Mouse (Mus musculus) liver, postnatal 0 days (tissue): Measurements from ENCODE around the gene Pip5kl1.

ENCODE experiments used
- CTCF ChIP-seq: sonication (generic); IDR thresholded peaks from 2 replicates; pipeline ENCODE4 v1.5.1; 2016; ENCODE audit warnings: antibody characterized with exemption, low read depth
- EP300 ChIP-seq: IDR thresholded peaks from 2 replicates; pipeline ENCODE4 v1.6.1; 2016; ENCODE audit warnings: antibody characterized with exemption, low read depth, mild to moderate bottlenecking

GRCm38 (mm10) chr2:32547380-32547779, 27.2 kb upstream of the Pip5kl1 start:
- TF ChIP-seq CTCF = no peak
- TF ChIP-seq EP300 = no peak
